Mouse (Mus musculus): Measurements from ENCODE around the gene Tshz3.
A peak's percentile ranks its signal among the peaks of the same experiment; 100 is the strongest.

The Tshz3 gene

DNA sequence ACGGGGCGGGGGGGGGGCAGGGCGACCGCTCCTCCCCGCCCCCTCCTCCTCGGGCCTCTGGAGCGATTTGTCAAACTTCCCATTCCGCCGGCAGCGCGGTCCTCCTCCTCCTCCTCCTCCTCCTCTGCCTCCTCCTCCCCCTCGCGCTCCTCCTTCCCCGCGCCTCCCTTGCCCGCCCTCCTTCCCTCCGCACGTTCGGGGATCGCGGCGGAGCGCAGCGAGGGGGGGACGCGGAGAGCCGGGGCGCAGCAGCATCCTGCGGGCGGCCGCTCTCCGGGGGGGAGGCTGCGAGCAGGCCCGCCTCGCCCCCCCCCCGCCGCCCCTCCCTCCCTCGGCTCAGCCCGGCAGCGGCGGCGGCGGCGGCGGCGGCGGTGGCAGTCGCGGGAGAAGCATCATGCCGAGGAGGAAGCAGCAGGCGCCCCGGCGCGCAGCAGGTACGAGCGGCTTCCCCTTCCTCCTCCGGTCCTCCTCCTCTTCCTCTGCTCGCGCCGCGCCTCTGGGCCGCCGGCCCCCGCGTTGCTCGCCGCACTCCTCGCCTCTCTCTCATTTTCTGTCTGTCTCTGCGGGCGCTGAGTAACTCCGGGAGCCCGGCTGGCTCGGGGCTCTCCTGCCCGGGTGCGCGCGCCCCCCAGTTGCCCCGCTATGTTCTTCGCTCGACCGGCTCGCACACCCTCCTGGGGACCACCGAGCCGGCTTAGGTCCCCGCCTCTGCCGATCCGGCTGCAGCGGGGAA lies at the start of gene Tshz3:
Gene Tshz3 (plus strand): TSS at position 263 of the 733 bp plus-strand sequence.
- peak; percentile 77 for DNase-seq

DNA sequence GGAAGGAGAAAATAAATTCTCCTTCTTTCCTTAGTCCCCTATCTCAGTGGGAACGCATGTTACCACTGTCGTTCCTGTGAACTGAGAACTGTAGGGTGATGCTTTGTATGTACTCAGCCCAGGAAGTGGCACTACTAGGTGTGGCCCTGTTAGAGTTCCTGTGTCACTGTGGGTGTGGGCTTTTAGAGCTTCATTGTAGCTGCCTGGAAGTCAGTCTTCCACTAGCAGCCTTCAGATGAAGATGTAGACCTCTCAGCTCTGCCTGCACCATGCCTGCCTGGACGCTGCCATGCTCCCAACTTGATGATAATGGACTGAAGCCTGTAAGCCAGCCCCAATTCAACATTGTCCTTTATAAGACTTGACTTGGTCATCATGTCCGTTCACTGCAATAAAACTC lies 42.0 kb upstream of the Tshz3 start:
- no peak for DNase-seq

DNA sequence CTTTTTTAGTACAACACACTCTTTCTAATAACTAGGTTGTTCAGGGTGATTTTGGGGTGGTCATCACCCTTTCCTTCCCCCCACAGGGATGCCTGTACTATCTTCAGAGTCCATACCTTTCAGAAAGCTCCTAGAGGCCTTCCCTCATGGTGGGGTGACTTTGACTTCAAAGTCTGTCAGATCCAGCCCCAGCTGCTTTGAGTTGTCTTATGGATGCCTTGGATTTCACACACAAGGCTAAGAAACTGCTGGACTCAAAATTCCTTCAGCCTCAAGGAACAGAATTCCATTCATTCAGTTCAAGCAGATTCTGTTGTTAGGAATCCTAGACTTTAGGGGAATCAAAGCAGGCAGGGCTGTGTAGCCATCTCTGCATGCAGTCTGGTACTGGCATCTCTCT lies 41.5 kb upstream of the Tshz3 start:
- DNase-seq: no peak

DNA sequence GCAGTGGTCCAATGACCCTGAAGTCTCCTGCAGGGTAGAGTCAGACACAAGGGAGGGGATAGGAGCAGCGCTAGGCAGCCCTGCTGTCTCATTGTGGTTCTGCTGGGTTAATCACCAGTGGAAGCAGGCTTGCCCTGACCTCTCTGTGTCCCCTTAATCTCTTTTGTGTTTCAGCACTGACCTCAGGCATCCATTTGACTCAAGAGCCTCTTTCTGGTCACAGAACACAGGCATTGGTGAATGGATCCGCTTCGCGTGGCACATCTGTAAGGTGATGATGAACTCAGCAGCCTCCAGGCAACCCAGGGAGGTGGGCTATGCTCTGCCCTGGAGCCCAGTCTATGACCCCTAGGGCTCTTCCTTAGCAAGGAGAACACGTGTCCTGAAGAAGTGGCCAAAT lies 39.6 kb upstream of the Tshz3 start:
- DNase-seq: no peak

DNA sequence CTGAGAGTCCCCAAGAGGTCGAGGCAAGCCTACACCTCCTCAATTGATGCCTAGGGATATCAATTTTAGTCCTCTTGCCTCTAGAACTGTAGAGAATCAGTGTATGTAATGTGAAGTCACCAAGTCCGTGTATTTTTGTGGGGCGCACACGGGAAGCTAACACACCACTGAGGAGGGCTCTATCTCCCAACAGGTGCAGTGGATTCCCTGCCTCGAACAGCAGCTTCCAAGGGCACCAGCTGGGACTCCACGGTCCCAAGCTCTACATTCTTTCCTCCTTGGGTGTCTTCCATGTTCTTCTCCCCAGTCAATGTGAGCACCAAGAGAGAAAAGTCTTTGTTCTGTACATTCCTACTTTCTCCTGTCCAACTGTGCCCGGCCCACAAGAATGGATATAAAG lies 38.7 kb upstream of the Tshz3 start:
- no peak for DNase-seq

DNA sequence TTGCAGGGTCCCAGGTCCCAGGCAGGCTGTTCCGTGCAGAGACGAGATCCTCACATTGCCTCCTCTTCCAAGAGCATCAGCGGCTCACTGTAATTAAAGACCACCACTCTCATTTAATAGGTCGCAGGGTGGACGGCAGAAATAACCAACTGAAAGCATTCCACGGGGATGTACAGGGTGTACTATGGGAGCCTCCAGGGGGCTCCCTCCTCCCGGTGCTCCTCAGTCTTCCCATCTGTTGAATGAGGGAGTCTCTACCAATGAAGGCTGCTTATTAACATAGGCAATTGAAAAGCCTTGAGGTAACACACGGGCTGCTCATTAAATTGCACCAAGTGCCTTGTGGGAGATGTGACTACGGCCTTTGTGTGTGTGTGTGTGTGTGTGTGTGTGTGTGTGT lies 37.3 kb upstream of the Tshz3 start:
- no peak for DNase-seq

DNA sequence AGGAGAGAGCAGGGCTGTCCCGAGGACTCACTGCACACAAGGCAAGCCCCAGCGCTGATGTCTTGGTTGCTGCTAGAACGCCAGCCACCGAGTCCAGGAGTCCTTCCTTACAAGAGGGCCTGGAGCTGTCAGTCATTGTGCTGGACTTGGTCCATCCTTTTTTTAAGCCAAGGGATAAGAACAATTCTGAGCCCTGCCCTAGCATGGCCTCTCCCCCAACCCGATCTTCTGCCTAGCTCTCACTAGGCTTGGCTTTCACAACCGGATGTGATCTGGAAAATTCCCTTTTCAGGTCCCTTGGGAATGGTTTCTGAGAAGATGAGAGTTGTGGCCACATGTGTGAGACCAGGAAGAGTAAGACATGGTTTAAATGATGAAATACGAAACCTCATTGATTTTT lies 34.5 kb upstream of the Tshz3 start:
- no peak for DNase-seq

DNA sequence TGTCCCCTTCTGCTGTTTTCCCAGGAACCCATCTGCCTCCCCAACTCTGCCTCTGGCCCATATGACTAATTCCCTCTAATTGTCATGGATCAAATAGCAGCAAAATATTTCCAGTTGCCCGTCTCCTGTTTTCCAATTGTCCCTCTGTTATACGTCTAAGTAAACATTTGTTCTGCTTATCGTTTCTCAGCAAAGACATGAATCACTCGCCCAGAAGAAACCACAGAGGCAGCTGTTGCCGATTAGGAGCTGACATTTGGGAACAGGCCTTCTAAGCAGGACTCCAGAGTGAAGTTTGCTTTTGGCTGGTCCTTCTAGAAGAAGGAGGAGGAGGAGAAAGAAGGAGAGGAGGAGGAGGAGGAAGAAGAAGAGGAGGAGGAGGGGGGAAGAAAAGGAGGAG lies 30.2 kb upstream of the Tshz3 start:
- no peak for DNase-seq

DNA sequence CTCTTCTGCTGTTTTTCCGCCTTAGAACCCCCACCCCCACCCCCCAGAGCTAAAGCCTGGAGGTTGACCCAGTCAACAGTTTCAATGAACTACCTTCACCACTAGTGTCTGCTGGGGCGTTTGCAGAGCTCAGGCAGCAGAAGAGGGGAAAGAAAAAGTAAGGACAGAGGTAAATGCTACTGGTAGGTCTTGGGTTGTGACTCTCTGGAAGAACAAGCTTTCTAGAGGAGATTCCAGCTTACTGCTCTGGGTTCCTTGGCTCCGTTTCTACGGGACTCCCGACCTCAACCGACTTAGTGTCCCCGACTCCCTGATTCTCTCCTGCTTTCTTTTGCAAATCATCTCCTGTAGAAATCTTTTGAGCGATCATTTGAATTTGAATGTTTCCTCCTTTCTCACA lies 19.9 kb upstream of the Tshz3 start:
- no peak for DNase-seq

DNA sequence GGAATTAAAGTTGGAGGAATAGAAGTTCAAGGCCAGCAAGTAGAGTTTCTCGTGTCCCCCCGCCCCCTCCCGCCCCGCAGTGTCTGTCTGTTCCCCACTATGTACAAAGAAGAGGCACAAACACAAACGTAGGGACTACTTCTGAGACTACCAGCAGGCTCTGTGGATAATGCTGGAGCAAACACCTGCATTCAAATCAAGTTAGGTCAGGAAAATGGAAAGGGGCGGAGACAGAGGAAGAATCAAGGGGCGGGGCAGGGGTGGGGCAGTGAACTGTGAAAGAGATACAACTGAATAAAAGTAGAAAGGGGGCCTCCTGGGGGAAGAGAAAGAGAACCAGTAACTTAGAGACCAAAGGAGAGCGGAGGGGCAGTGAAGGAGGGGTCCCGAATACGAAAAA lies 19.4 kb upstream of the Tshz3 start:
- no peak for DNase-seq

DNA sequence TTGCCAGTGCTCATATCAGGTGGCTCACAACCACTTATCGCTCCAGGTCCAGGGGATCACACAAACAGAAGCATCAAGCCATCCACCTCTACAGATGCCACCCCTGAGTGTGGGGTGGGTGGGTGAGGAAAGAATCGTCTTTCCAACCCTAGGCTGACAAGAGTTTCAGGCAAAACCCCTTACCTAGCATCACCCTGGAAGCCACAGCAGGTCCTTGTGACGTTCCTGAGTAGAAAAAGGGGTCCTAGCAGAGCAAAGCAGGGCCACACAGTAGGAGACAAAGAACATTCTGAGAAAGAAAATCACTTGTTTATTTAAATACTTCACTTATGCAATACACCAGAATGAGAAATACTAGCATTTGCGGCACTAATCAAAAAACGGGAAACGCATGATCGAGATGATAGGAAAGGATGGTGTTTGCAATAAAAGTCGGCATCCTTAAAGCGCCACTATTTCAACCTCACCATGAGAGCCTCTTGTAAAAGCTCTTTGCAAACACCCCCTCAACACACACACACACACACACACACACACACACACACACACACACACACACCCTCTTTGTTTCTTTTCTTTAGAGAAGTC lies 18.8 kb upstream of the Tshz3 start:
- DNase-seq: no peak

DNA sequence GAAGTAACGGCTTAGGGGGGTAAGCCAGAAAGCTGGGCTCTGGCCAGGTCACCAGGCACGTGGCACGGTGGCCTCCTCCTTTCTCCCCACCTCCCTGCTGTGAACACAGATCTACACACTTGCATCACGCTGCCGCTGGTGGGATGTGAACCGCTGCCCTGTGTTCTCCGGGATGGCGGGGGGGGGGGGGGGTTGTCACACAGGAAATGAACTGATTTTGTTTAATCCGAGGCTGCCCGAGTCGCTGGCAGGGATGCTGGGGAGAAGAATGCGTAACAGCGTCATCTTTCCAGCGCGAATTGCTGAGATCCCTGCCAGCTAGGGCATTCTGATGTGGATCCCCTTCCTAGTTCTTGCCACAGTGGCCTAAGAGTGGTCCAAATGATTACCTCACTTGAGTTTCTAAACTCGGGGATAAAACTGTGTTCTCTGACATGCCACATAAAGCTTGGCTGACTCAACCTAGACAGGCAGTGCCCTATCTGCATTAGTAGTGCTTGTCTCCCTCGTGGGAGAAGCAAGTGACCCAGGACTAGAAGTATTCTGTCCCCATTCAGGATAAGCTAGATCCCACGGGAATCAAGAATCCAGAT lies 18.0 kb upstream of the Tshz3 start:
- DNase-seq: no peak

DNA sequence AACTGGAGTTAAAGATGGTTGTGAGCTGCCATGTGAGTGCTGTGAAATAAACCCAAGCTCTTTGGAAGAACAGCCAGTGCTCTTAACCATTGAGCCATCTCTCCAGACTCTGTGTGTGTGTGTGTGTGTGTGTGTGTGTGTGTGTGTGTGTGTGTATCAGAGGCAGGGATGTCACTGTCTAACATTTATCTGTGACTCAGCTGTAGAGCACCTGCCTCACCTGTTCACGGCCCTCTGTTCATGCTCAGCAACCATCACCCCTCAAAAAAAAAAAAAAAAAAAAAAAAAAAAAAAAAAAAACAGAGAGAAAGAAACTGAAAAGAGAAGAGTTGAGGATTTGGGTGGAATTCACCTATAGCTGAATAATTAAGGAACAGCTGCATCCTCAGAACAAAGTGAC lies 10.4 kb upstream of the Tshz3 start:
- DNase-seq: no peak

DNA sequence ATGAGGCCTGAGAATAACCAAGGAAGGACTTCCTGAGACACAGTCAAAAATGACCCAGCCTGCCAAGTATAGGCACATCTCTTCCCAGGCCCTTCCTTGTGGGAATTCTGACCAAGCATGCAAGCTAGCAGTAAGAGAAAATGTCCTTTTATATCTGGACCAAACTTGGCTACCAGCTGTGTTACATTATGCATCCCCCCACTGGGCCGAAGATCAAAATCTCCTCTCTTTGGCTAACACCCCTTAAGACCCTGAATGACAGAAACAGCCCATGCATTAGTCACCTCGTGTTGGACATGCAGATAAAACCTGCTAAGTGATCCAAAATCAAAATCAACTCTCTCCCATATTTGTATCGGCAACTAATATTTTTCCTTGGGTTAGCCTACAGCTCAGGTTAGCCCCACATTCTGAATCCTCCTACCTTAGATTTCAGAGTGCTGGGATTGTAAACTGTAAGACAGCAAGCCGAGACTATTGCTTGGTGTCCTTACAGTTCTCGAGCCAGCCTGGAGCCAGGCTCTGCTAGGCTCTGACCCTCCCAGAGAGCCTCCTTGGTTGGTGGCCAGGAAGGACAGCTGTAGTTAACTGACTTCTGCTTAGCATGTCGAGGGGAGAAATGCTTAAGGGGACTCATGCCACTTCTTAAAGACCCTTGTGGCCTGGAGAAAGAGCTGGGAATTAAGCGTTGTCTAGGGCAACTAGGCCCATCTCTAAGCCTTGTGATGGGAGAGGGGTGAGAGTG lies 8.7 kb upstream of the Tshz3 start:
- DNase-seq: no peak

DNA sequence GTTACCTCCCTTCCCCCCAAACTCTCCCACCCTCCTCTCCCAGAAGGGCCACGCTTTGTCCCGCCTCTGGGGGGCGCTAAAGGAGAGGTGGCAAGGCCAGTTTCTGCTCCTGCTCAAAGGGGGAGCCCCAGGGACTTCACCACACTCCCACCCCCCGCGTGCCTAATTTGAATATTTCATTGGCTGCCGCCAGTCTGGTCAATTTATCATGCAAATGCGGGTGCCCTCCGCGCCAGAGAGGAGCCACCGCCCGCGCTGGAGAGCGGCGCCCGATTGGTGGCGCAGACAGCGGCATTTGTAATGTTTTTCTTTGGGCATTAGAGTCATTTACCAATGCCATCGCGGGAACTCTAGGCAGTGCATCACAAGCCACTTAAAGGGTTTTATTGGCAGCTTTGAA lies 7.4 kb upstream of the Tshz3 start:
- no peak for DNase-seq

DNA sequence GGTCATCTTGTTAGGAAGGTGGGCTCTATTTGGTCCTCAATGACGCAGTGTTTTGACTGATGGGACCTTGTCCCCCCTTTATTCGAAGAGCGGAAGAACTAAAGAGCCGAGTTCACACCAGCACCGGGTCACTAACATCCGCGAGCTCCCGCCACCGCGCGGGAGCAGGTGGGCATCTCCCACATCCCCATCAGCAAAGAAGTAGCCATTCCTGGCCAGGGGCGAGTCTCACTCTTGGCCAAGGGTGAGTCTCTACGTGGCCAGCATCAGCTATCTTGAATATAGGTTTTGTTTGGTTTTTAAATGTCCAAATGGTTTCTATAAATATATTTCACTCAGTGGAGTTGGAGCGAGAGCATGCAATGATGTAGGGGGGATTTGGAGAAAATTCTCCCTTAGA lies 6.3 kb upstream of the Tshz3 start:
- DNase-seq: no peak

DNA sequence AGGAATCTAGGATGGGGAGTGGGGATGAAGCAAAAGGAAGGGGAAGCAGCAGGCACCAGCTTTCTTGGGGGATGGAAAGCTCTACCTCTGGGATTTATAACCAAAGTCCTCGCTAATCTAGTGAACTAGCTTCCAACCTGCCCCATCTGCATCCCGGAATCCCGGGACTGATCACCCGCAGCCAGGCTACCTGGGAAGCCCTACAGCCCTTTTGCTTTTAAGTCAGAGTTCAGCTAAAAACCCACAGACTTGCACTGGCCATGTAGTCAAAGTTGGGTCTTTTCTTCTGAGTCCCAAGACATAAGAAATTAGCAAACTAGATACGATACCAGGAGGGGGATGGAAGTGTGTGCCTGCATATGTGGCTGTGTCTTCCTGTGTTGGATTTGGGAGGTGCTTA lies 5.5 kb upstream of the Tshz3 start:
- no peak for DNase-seq

DNA sequence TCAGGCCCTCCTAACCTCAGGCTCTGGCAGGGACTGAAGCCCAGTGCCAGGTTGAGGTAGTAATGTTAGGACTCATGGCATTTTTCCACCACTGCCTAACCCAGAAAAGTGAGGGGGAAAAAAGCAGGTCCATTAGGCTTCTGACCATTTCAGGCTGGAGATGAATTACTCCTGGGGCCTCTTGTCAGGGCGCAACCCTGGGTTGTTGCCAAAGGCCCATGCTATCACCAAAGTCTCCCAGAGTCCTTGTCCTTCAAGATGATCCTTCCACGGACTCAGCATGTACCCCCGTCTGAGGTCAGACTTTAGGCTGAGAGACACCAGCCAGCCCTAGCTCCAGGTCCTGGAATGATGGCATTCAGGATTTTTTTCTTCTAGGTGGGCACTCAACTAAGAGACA lies 4.8 kb upstream of the Tshz3 start:
- DNase-seq: no peak

DNA sequence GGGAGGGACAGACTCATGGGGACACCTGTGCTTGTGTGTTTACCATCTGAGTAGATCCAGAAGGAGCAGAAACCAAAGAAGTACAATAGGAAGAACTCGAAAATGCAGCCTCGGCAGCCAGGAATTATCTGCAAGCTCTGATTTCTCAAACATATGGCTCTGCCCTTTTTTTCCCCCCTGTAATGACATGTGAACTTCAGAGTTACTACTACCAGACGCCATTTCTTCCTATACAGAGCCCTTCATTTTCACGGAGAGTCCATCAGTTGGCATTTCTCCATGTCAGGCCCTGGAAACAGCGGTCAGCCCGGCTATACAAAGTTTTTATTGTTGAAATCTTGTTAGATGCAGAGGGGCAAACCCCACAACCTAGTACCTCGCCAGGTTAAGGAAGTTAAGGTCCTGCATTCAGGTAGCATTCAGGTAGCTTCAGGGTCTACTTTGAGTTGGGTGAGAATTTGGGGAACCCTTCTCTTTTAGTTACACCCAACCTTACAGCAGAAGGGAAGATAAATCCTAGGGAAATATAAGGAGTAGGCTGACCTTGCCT lies 3.2 kb upstream of the Tshz3 start:
- DNase-seq: no peak

DNA sequence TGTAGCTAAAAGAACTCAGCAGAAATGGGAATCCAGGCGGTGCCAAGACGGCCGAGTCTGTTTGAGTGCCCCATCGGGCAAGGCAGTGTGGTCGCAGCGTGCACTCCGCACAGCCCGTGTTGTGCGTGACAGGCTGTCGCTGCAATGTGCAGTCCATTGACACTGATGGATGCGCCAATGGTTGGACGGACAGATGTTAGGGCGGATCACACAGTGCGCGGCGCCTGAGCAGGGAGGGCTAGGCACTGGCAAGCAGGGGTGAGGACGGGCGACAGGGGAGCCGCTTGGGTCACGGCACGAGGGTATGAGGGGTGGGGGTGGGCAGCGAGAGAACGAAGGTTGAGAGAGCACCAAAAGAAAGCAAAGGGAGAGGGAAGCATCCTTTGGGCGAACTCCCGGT lies 2.6 kb upstream of the Tshz3 start:
- peak; percentile 41 for DNase-seq

DNA sequence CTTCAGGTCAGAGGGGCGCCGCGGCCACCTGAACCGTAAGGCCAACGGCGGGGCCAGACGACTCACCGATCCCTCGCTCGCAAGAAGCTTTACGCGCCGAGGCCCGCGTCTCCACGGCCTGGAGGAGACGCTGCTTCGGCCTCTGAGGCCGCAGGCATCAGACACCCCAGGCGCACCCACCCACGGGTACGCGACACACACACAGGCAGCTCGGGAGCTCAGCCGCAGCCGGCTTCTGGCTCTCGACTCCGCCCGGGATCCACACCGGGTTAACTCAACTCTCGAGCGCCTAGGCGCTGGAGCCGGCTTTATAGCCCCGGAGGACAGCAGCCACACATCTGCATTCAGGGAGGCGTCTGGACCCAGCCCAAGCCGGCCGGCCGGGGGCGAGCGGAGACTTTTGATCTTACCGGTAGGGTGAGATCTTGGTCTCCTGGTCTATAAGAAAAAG lies 2.1 kb upstream of the Tshz3 start:
- DNase-seq: peak; percentile 56

DNA sequence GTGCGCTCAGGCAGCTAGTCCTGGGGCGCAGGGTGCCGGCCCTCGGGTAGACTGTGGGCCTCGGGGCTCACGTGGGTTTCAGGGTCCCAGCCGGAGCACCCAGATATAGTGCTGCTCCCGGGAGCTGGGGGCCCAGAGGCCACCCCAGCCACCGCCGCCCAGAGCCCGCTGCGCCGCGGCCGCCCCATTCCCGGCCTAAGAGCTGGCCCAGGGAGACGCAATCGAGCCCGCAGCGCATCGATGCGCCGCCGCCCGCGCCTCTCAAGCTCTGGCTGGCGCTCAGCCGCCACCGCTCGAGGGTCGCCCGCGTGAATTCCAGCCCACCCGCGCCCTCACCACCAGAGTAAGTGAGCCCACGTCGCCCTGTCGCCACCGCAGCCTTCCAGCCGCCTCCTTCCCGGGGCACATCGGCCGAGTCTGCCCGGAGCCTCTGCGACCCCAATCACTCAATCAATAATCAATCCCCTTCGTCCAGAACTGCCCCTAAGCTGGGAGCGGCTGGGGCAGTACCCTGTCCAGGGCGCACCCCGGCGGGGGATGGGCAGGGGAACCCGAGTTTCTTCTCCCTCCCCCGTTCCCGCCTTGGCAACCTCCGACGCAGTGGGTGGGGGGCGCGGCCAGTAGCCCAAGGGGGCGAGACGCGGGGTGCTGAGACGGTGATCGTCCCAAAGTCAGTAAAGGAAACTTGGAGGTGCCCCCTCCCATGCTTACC lies 1.4 kb upstream of the Tshz3 start:
- DNase-seq: peak; percentile 62
